Mouse (Mus musculus) adrenal gland, adult (tissue): Measurements from ENCODE around the gene Aars2.

ENCODE experiments used
- DNase-seq, 2 experiments: peaks; one replicate each; pipeline ENCODE4 v3.0.0; 2022 to 2023; ENCODE audit warnings: low spot score in 1 of 2; ENCODE audit not compliant: inconsistent age in 2 of 2

Gene Aars2

GRCm38 (mm10) chr17:45556514-45557245 lies 50.0 kb downstream of the Aars2 start:
- peak in 1 of 2 experiments; percentile 44 for DNase-seq

- DNase-seq, result peak in 1 of 2 experiments; percentile 15
Measured at GRCm38 (mm10) chr17:45557246-45557824, 50.7 kb downstream of the Aars2 start.

GRCm38 (mm10) chr17:45557998-45558862 lies 51.6 kb downstream of the Aars2 start:
- DNase-seq, result peak; percentile 29 to 43

GRCm38 (mm10) chr17:45559732-45560525 lies 53.3 kb downstream of the Aars2 start:
- peak in 1 of 2 experiments; percentile 26 for DNase-seq

- no peak for DNase-seq
Measured at GRCm38 (mm10) chr17:45563216-45563615, 56.6 kb downstream of the Aars2 start.

GRCm38 (mm10) chr17:45563655-45564530 lies 57.3 kb downstream of the Aars2 start, which contains the start of gene Slc35b2:
Gene Slc35b2 (plus strand): TSS chr17:45563874.
- DNase-seq, result peak; percentile 96 to 98

- DNase-seq, result peak in 1 of 2 experiments; percentile 72
Measured at GRCm38 (mm10) chr17:45564531-45565084, 58.0 kb downstream of the Aars2 start.

- DNase-seq, result no peak
Measured at GRCm38 (mm10) chr17:45565103-45565502, 58.5 kb downstream of the Aars2 start.

- no peak for DNase-seq
Measured at GRCm38 (mm10) chr17:45566031-45566359, 59.4 kb downstream of the Aars2 start.

- peak; percentile 26 to 70 for DNase-seq
Measured at GRCm38 (mm10) chr17:45566360-45567161, 59.9 kb downstream of the Aars2 start.

GRCm38 (mm10) chr17:45567162-45567601 lies 60.5 kb downstream of the Aars2 start:
- DNase-seq, result peak; percentile 14 to 67

GRCm38 (mm10) chr17:45568990-45569389 lies 62.3 kb downstream of the Aars2 start:
- DNase-seq, result no peak

GRCm38 (mm10) chr17:45569999-45570398 lies 63.4 kb downstream of the Aars2 start:
- DNase-seq, result no peak
